Mouse (Mus musculus) Patski (cell line): ENCODE data around the gene Dusp2. TPM values are rescaled to one million over a fixed set of nuclear protein-coding genes. Genes with fewer than 3 reads are reported as not detected.

Source experiments
- ATAC-seq: fragments of 100-300 bp; one replicate; pipeline ENCODE4 v1.8.0; 2021
- CTCF ChIA-PET: fragments of 350-600 bp; sonication (Branson Sonifier 250); formaldehyde crosslinking; loops from one replicate; lab custom pipeline; 2022; ENCODE audit warnings: inconsistent platforms; lab: Charles Lee
- POLR2A ChIA-PET: fragments of 350-600 bp; sonication (Branson Sonifier 250); formaldehyde crosslinking; loops from one replicate; lab custom pipeline; 2022; ENCODE audit warnings: antibody characterized with exemption, inconsistent platforms; lab: Charles Lee
- DNase-seq: peaks from one replicate; pipeline ENCODE4 v3.0.0-alpha.2; 2011; ENCODE audit warnings: low read depth, low spot score
- H3K27me3 ChIP-seq: fragments of 371-371 bp; one replicate; pipeline ENCODE4 v1.5.1; 2021
- CTCF ChIP-seq: fragments of 100-300 bp; IDR thresholded peaks from one replicate; pipeline ENCODE4 v1.5.1; 2021
- in situ Hi-C: fragments of 300-500 bp; cut with MboI; formaldehyde crosslinking; loops from 3 replicates; pipeline ENCODE4 v1.11.1; 2018; ENCODE audit warnings: low pct_unique_long_range_greater_than_20kb, mixed read lengths
- polyA plus RNA-seq: library from polyadenylated mRNA; unstranded; gene quantifications from one replicate; pipeline ENCODE4 v1.2.3, GENCODE M21; 2021

Dusp2 gene
- polyA plus RNA-seq, 1 experiment from 2014 or later, result 7.0 TPM

DNA sequence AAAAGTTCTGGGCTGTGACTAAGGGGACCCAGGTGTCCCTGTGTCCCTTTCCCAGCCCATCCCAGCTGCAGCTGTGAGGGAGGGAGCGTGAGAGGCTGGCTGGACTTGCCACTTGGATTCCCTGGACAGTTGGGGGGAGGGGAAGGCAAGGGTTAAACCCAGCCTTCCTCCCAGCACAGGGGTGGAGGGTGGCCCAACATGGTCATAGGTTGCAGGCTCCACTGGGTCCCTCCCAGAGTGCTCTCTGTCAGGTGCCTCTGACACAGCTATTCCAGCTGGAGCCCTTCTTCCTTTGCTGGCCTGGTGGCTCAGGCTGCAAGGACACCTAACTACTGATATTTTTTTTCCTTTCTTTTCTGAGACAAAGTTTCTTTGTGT, 35.5 kb downstream of the Dusp2 start:
- no peak for TF ChIP-seq CTCF
- DNase-seq, result no peak
- no peak for ATAC-seq
- in situ Hi-C loops, result loop anchor here (25.0 kb wide), 1 partner anchor 191 kb away; no protein-coding TSS in a partner anchor
- ChIA-PET CTCF (interaction anchor here (0.8 kb wide), 1 partner anchor 58 kb away, joined by 3 read pairs; no protein-coding TSS in a partner anchor), POLR2A (interaction anchor here (0.6 to 0.9 kb wide), 2 partner anchors 19 to 50 kb away, joined by 3 to 7 read pairs; no protein-coding TSS in a partner anchor)
- peaks cover 12% of the 10 kb centered on the region for H3K27me3 ChIP-seq

DNA sequence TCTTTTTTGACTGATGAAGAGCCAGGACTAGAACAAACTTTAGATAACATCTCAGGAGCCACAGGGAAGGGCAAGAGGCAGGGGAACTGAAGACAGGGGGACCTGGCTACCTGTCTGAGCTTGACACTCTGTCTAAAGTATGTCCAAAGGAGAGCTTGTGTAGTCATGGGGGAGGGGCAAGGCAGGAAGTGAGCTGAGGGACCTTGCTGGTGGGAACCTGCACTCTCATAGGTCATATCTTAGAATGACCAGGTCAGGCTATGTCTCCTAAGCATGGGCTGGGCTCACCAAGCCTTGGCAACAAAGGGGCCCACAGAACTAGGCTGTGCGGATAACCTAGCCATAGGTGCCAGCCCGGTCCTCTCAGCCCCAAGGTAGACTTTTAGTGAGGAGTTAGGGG, 36.1 kb downstream of the Dusp2 start:
- ChIA-PET CTCF (interaction anchor here (0.8 kb wide), 1 partner anchor 58 kb away, joined by 3 read pairs; no protein-coding TSS in a partner anchor), POLR2A (interaction anchor here (0.6 to 0.9 kb wide), 2 partner anchors 19 to 49 kb away, joined by 3 to 7 read pairs; no protein-coding TSS in a partner anchor)
- in situ Hi-C loops, result loop anchor here (25.0 kb wide), 1 partner anchor 190 kb away; no protein-coding TSS in a partner anchor
- H3K27me3 ChIP-seq, result peaks cover 6% of the 10 kb centered on the region
- DNase-seq (no peak), ATAC-seq (no peak)
- no peak for TF ChIP-seq CTCF

- ChIA-PET CTCF (interaction anchor here (1.2 to 1.4 kb wide), 2 partner anchors 11 to 18 kb away, joined by 3 to 5 read pairs; partner anchors contain the start of gene Adra2b), POLR2A (no interaction called here)
- ATAC-seq (no peak), DNase-seq (no peak)
- in situ Hi-C loops, result loop anchor here (25.0 kb wide), 1 partner anchor 188 kb away; no protein-coding TSS in a partner anchor
- peaks cover 1% of the 10 kb centered on the region for H3K27me3 ChIP-seq
- no peak for TF ChIP-seq CTCF
Observed at GRCm38 (mm10) chr2:127374131-127374530, 38.2 kb downstream of the Dusp2 start.

DNA sequence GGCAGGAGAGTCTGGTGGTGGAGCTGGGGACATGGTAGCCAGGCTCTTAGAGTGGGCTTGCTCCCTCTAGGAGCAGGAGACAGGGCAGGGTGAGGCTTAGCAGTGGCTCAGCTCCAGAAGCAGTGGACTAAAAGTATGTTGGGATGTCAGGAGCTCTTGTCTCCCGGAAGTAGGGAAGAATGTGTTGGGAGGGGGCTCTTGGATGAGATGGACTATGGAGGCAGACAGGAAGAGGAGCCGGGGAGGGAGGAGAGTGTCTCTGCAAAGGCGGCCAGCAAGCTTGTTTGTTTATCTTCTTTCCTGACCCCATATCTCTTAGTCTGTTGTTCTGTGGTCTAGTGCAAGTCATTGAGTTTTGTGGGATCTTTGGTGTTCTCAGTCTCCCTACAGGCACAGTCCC, 39.1 kb downstream of the Dusp2 start:
- ATAC-seq (no peak), DNase-seq (no peak)
- CTCF ChIA-PET, result interaction anchor here (1.2 to 1.4 kb wide), 2 partner anchors 12 to 18 kb away, joined by 3 to 5 read pairs; partner anchors contain the start of gene Adra2b
- H3K27me3 ChIP-seq, result no peaks in the 10 kb centered on the region
- POLR2A ChIA-PET, result no interaction called here
- no peak for TF ChIP-seq CTCF
- in situ Hi-C loops, result no loop called here

DNA sequence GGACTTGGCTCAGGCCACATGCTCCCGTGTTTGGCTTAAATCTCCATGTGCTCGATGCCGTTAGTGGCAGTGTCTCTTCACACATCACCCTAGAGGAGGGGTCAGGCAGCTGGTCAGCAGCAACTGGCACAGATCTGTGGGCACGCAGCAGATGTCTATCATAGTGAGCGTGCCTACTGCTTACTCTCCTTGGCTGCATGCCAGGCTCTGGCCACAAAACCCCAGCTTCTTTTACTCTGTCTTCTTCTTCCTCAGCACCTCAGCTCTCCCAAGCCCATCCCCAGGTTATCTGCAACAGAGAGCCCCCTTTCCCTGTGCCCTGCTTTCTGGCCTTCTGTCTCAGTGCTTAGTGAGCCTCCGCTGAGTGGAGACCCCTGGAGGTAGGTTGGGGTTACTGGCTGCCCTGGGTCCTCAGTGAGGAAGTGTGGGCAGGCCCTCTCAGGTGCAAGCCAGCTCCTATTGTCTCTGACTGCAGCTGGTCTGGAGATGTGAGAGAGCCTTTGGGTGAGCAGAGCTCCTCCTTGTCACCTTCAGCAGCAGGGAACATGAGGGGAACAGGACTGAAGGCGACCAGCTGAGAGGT, 39.9 kb downstream of the Dusp2 start:
- POLR2A ChIA-PET, result no interaction called here

GRCm38 (mm10) chr2:127376423-127377051, 40.6 kb downstream of the Dusp2 start:
- ATAC-seq, result no peak
- POLR2A ChIA-PET, result interaction anchor here (0.6 kb wide), 1 partner anchor 9 kb away, joined by 3 read pairs; no protein-coding TSS in a partner anchor
- DNase-seq, result no peak
- in situ Hi-C loops, result no loop called here
- no peak for TF ChIP-seq CTCF
- CTCF ChIA-PET, result interaction anchor here (0.8 to 1.2 kb wide), 3 partner anchors 9 to 23 kb away, joined by 3 to 5 read pairs (median 3); partner anchors contain the start of gene Adra2b
- no peaks in the 10 kb centered on the region for H3K27me3 ChIP-seq

More for the DNA sequence above, 39.9 kb downstream of the Dusp2 start:
- CTCF ChIA-PET, result interaction anchor here (0.8 to 1.2 kb wide), 3 partner anchors 8 to 24 kb away, joined by 3 to 5 read pairs (median 3); partner anchors contain the start of gene Adra2b
- no peak for TF ChIP-seq CTCF
- in situ Hi-C loops, result no loop called here
- no peak for DNase-seq
- no peak for ATAC-seq
- H3K27me3 ChIP-seq, result no peaks in the 10 kb centered on the region

DNA sequence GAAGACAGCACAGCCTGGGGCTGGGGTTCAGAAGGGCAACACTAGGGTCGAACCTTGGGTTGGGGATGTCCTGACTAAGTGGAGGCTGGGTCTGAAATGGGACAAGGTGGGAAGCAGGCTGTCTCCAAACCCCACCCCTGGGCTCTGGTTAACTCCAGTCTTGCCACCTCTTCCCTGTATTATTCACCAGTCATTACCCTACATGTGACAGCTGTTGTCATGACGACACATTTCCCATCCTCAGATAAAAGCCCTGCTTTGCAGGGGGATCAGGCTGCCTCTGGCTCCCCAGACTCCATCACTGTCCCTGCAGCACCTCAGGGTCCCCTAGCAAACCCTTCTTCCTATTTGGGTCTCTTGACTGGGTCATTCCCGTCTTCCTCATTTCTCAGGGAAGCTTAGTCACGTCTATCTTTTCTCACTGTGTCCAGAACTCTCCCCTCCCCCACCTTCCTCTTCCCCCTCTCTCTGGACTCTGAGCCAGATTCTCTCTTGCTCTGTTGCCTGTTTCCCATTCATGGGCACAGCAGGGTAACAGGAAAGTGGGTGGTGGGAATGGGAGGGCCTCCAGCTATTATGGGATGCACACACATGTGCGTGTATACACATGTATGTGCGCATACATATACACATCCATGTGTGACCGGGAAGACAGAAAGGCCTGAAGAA, 42.1 kb downstream of the Dusp2 start:
- no peak for TF ChIP-seq CTCF
- ChIA-PET CTCF (interaction anchor here (0.8 kb wide), 1 partner anchor 15 kb away, joined by 4 read pairs; the partner anchor contains the start of gene Adra2b), POLR2A (no interaction called here)
- in situ Hi-C loops, result no loop called here
- ATAC-seq (no peak), DNase-seq (no peak)
- H3K27me3 ChIP-seq, result no peaks in the 10 kb centered on the region

GRCm38 (mm10) chr2:127378611-127378990, 42.6 kb downstream of the Dusp2 start:
- no peak for TF ChIP-seq CTCF
- ATAC-seq, result no peak
- ChIA-PET POLR2A (no interaction called here), CTCF (no interaction called here)
- no peaks in the 10 kb centered on the region for H3K27me3 ChIP-seq
- in situ Hi-C loops, result no loop called here
- DNase-seq, result peak; percentile 22

GRCm38 (mm10) chr2:127379250-127379649, 43.3 kb downstream of the Dusp2 start:
- in situ Hi-C loops, result no loop called here
- ATAC-seq, result no peak
- no peak for TF ChIP-seq CTCF
- no peak for DNase-seq
- ChIA-PET CTCF (no interaction called here), POLR2A (no interaction called here)
- H3K27me3 ChIP-seq, result no peaks in the 10 kb centered on the region

GRCm38 (mm10) chr2:127383881-127384280, 47.9 kb downstream of the Dusp2 start:
- in situ Hi-C loops, result no loop called here
- no peak for TF ChIP-seq CTCF
- ChIA-PET POLR2A (no interaction called here), CTCF (no interaction called here)
- DNase-seq, result no peak
- no peak for ATAC-seq
- no peaks in the 10 kb centered on the region for H3K27me3 ChIP-seq
